Comparison of ENCODE assay signal across 14 mouse cellular contexts in the genomic region with DNA sequence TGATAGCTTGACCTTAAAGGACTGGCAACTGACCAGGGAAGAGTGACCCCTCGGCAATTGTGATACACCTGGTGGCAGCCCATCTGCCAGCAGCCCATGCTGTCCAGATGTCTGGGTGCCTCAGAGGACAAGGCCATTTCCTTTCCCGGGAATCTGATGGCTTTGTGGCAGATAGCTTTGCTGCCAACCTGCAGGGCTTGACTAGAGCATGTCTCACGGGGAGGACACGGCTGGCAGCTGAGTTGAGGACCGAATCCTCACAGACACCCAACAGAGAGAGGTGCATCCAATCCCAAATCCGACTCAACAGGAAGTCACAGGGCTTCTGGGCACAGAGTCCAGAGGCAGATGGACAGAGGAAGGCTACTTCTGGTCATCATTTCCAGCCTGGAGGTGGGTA.
"Had no signal": no experiment of that assay in that cellular context is flagged by ENCODE, and none has a peak within 500 bp of the region (broad histone marks: within the 10 kb centered on the region; RNA-seq: fewer than 3 reads in every experiment).

No protein-coding gene starts in this region.

- H3K4me3 ChIP-seq: layer of hippocampus, adult 2 months; left cerebral cortex, adult 2 months; limb, embryonic 10.5 days; liver, embryonic 15.5 days; midbrain, embryonic 13.5 days; myocyte; neural tube, embryonic 15.5 days had no signal

- DNase-seq: kidney, postnatal 36 days; lung, embryonic 14.5 days; lung, postnatal 10 days; right cerebral cortex, adult 18-20 months; right cerebral cortex, postnatal 25 days; thymus, postnatal 36 days had no signal

- H3K27ac ChIP-seq: kidney, postnatal 0 days; layer of hippocampus, adult 2 months; left cerebral cortex, adult 2 months; limb, embryonic 10.5 days; liver, embryonic 15.5 days; midbrain, embryonic 13.5 days; neural tube, embryonic 15.5 days had no signal
